Mouse (Mus musculus) small intestine, adult 2 months (tissue): ENCODE results near the gene Camk2b. TPM values are rescaled to one million over a fixed set of nuclear protein-coding genes. Genes with fewer than 3 reads are reported as not detected.

Source experiments
- H3K27ac ChIP-seq: fragments of 200-500 bp; 2 replicates; pipeline ENCODE4 v1.5.1; 2012; ENCODE audit warnings: low read depth, low read length, control low read depth, inconsistent platforms; ENCODE audit not compliant: insufficient read depth
- H3K27me3 ChIP-seq: fragments of 200-500 bp; 2 replicates; pipeline ENCODE4 v1.6.1; 2012; ENCODE audit warnings: mild to moderate bottlenecking, moderate library complexity, low read length, inconsistent platforms; ENCODE audit not compliant: control insufficient read depth, insufficient read depth
- H3K36me3 ChIP-seq: fragments of 200-500 bp; 2 replicates; pipeline ENCODE4 v1.6.1; 2012; ENCODE audit warnings: mild to moderate bottlenecking, low read length, control low read depth, inconsistent platforms; ENCODE audit not compliant: control insufficient read depth, insufficient read depth
- H3K4me1 ChIP-seq: fragments of 200-500 bp; 2 replicates; pipeline ENCODE4 v1.6.1; 2012; ENCODE audit warnings: low read length, inconsistent platforms, mixed read lengths; ENCODE audit not compliant: control insufficient read depth, insufficient read depth, insufficient read length
- H3K4me3 ChIP-seq: fragments of 200-500 bp; 2 replicates; pipeline ENCODE4 v1.5.1; 2012; ENCODE audit warnings: low read depth, mild to moderate bottlenecking, control low read depth, inconsistent platforms, low read length, moderate library complexity
- CTCF ChIP-seq: fragments of 200-500 bp; IDR thresholded peaks from 2 replicates; pipeline ENCODE4 v1.5.1; 2012; ENCODE audit warnings: low read depth, mild to moderate bottlenecking, control low read depth, inconsistent platforms, low read length, moderate library complexity, mixed read lengths; ENCODE audit not compliant: insufficient replicate concordance, insufficient read length; ENCODE audit errors: extremely low read depth
- POLR2A ChIP-seq: fragments of 200-500 bp; IDR thresholded peaks from 2 replicates; pipeline ENCODE4 v1.6.1; 2012; ENCODE audit warnings: low read depth, mild to moderate bottlenecking, control low read depth, inconsistent platforms, low read length, moderate library complexity
- WGBS: fragments of 180-500 bp; shearing (Covaris S2); methylation state at CpG from one replicate; pipeline ENCODE4 v1.1.7; 2018; 5-methylcytosine and 5-hydroxymethylcytosine counted together
- polyA plus RNA-seq: library from polyadenylated mRNA; depleted of rRNA; stranded (reverse); fragments of >200 nt; gene quantifications from 2 replicates; pipeline ENCODE4 v1.2.3, GENCODE M21; 2012

Gene Camk2b
- polyA plus RNA-seq, 1 experiment, result 8.1 TPM

DNA sequence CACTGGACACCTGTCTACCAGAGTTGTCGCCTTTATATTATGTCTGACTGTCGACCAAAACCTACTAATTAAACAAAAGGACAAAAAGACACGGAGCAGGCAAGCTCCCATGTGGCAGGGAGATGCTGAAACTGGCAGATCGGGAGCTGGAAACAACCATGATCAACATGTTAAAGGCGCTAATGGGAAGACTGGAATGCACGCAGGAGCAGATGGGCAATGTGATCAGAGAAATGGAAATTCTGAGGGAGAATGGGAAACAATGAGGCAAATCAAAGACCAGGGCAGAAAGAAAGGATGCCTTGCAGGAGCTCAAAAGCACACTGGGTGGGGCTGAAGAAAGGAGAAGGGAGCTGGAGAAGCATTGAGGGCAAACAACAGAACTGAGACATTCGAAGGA lies 27.2 kb downstream of the Camk2b start:
- Histone ChIP-seq H3K27ac (no peak overlapping the region), H3K36me3 (no peaks in the 10 kb centered on the region), H3K4me3 (no peak overlapping the region), H3K4me1 (peaks cover 7% of the 10 kb centered on the region; the same call in 1 of the 2 replicates), H3K27me3 (no peaks in the 10 kb centered on the region)
- TF ChIP-seq CTCF (no peak), POLR2A (no peak)
- WGBS, result 68% methylated on average over 7 of the region's 7 CpGs

DNA sequence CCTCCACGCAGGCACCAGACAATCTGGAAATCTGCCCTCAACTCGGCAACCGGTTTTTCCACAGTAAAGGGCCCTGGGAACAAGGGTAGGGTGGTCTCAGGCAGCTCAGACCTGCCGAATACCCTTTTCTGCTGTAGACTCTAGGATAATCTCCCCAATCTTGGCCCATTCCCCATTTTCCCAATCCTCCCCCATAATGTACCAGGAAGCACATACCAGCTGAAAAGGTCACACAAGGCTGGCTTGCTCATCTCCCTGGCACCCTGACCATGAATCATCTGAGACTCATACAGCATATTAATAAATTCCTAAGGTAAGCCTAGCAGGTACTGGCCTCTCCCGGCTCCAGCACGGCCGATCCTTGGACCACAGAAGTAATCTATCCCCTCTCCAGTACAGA lies 28.5 kb downstream of the Camk2b start:
- H3K27ac ChIP-seq, result no peak overlapping the region
- H3K4me3 ChIP-seq, result no peak overlapping the region
- no peak for TF ChIP-seq POLR2A
- TF ChIP-seq CTCF, result no peak
- H3K4me1 ChIP-seq, result peaks cover 14% of the 10 kb centered on the region; the same call in 1 of the 2 replicates
- 85% methylated on average over 7 of the region's 7 CpGs for WGBS
- H3K27me3 ChIP-seq, result no peaks in the 10 kb centered on the region
- no peaks in the 10 kb centered on the region for H3K36me3 ChIP-seq

DNA sequence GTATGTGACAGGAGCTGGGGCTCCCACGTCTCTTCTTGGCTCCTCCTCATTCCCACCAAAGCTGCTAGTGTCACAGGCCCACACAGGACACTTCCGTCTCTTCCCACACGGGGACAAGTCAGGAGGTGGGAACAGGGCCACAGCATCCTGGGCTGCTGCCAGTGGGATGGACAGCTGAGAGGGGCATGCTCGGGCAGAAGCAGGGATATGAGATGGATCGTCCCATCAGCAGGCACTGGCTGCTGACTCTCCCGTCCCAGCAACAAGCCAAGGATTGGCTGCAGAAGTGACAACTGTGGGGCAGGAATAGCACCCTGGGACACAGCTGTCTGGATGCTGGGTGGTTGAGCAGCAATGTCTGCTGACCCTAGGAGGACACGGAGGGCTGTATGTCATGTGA lies 29.0 kb downstream of the Camk2b start:
- H3K27me3 ChIP-seq, result no peaks in the 10 kb centered on the region
- H3K4me1 ChIP-seq, result peaks cover 14% of the 10 kb centered on the region; the same call in 1 of the 2 replicates
- H3K4me3 ChIP-seq, result no peak overlapping the region
- WGBS, result 91% methylated on average over 7 of the region's 7 CpGs
- H3K27ac ChIP-seq, result no peak overlapping the region
- TF ChIP-seq POLR2A, result no peak
- H3K36me3 ChIP-seq, result no peaks in the 10 kb centered on the region

DNA sequence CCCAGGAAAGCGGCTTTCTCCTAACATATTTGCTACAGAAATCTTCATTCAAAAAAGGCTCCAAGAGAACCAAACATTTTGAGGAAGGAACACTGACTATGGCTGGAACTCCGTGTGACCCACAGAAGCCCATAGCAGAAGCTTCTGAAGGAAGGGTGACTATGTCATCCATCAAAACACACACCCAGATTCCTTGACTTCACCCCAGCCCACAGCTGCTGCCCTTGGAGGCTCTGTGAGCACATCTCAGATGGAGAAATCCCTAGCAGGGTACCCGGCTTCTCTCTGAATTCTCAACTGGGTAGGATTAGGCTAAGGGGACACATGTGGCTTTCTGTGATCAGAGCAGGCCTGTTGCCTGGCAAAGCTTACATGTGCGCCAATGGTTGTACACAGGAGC lies 29.7 kb downstream of the Camk2b start:
- H3K4me1 ChIP-seq, result peaks cover 14% of the 10 kb centered on the region; the same call in 1 of the 2 replicates
- WGBS, result 90% methylated on average over 4 of the region's 4 CpGs

DNA sequence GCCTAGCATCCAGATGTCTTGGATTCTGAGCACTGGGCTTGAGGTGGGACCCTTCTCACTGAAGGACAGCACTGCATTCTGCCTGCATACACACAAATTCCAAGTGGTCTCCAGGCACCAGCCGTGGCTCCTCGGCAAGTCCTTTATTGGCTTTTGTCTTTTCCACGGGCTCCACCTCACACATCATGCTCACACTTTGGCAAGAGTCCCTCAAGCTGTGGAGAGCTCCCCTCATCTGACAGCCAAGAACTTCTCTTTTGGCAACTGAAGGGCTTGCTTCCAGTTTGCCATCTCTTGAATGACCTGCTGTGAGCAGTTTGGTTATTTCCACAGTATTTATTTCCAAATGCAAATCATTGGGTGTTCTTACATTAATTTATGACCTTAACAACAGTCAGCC lies 30.6 kb downstream of the Camk2b start:
- H3K4me1 ChIP-seq, result peaks cover 14% of the 10 kb centered on the region; the same call in 1 of the 2 replicates
- H3K4me3 ChIP-seq, result no peak overlapping the region
- no peaks in the 10 kb centered on the region for H3K27me3 ChIP-seq
- 46% methylated on average over 3 of the region's 3 CpGs for WGBS
- H3K36me3 ChIP-seq, result no peaks in the 10 kb centered on the region
- no peak overlapping the region for H3K27ac ChIP-seq
- no peak for TF ChIP-seq POLR2A
- TF ChIP-seq CTCF, result no peak

More for the DNA sequence above, 29.7 kb downstream of the Camk2b start:
- Histone ChIP-seq H3K36me3 (no peaks in the 10 kb centered on the region), H3K27me3 (no peaks in the 10 kb centered on the region), H3K4me3 (no peak overlapping the region), H3K27ac (no peak overlapping the region)
- TF ChIP-seq CTCF, result no peak
- TF ChIP-seq POLR2A, result no peak

DNA sequence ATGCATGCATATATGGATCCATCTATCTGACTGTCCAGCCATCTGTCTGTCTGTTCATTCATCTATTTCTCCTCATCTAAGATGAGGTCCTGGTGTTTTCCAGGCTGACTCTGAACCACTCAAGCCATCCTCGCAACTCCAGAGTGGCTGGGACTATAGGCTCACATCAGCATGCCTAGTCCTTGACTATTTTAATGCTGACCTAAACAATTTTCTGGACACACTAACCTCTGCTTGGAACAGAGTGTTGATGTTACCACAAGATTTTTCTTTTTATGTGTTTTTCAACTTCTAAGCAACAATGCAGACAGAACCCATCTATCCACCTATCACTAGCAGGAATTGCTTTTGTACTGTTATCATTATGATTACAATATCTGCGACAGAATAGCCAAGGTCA lies 31.4 kb downstream of the Camk2b start:
- Histone ChIP-seq H3K27me3 (no peaks in the 10 kb centered on the region), H3K27ac (no peak overlapping the region), H3K4me1 (peaks cover 14% of the 10 kb centered on the region; the same call in 1 of the 2 replicates), H3K36me3 (no peaks in the 10 kb centered on the region), H3K4me3 (no peak overlapping the region)
- no peak for TF ChIP-seq CTCF
- TF ChIP-seq POLR2A, result no peak
- 59% methylated on average over 2 of the region's 2 CpGs for WGBS

DNA sequence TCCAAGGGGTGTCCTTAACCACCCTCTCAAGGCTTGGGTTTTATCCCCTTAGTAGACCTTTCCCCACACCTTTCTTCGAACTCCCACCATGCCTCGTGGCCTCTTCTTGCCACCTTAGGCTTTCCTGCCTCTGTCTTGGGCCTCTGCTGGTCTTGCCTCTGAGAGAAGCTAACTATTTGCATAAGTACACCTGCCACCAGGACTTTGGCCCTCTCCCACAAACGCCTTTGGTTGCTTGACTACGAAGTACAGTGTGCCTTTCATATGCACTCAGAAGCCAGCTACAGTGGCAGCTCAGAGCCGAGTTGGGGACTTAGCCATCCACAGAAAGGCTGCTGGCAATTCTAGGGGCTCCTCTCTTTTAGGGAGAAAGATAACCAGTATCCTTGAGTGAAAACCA lies 32.4 kb downstream of the Camk2b start:
- no peak; the same call in 1 of the 2 replicates for TF ChIP-seq POLR2A
- TF ChIP-seq CTCF, result no peak
- no peaks in the 10 kb centered on the region for H3K36me3 ChIP-seq
- H3K27ac ChIP-seq, result peak overlapping the region; percentile 48; the same call in 1 of the 2 replicates
- H3K4me1 ChIP-seq, result peaks cover 21% of the 10 kb centered on the region; the same call in 1 of the 2 replicates
- WGBS, result 21% methylated on average over 5 of the region's 5 CpGs
- no peak overlapping the region for H3K4me3 ChIP-seq
- no peaks in the 10 kb centered on the region for H3K27me3 ChIP-seq

DNA sequence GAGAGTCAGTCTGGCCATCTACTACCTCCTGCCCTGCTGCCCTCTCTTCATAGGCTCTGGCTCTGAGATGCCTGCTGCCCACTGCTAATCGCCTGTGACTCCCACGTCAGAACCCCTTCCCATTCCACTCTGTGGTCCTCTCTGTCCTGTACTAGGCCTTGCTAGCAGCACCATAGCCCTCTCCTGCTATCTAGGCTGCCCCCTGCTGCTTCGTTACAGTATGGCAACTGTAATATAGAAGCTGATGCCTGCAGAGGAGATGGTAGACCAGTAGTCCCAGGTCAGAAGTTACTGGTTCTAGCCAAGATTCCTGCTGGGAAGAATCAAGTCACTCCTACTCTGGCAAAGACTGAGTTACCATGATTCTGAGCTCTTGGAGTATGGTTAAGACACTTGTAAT lies 33.0 kb downstream of the Camk2b start:
- peak; percentile 63; the same call in 1 of the 2 replicates for TF ChIP-seq CTCF
- no peak for TF ChIP-seq POLR2A
- 58% methylated on average over 3 of the region's 3 CpGs for WGBS
- Histone ChIP-seq H3K4me3 (no peak overlapping the region), H3K27ac (no peak overlapping the region), H3K4me1 (peaks cover 22% of the 10 kb centered on the region; the same call in 1 of the 2 replicates), H3K36me3 (no peaks in the 10 kb centered on the region), H3K27me3 (no peaks in the 10 kb centered on the region)
